Mouse (Mus musculus) kidney, postnatal 25 days (tissue): Measurements from ENCODE around the gene Dnah17.

Experiments
- DNase-seq, 2 experiments: peaks; one replicate each; pipeline ENCODE4 v3.0.0; 2021; ENCODE audit warnings: mixed read lengths in 2 of 2

Dnah17 gene

GRCm38 (mm10) chr11:118015381-118016145, 114.9 kb downstream of the Dnah17 start:
- DNase-seq: no peak

- DNase-seq: no peak
Measured at GRCm38 (mm10) chr11:118014391-118014995, 115.9 kb downstream of the Dnah17 start.

- no peak for DNase-seq
Measured at GRCm38 (mm10) chr11:118013339-118013738, 117.1 kb downstream of the Dnah17 start.

- no peak for DNase-seq
Measured at GRCm38 (mm10) chr11:118012595-118012994, 117.8 kb downstream of the Dnah17 start.

- DNase-seq: peak in 1 of 2 experiments; percentile 35
Measured at GRCm38 (mm10) chr11:118009865-118010571, 120.4 kb downstream of the Dnah17 start.

GRCm38 (mm10) chr11:118008843-118009242, 121.6 kb downstream of the Dnah17 start:
- no peak for DNase-seq

GRCm38 (mm10) chr11:118008144-118008805, 122.2 kb downstream of the Dnah17 start:
- no peak for DNase-seq

- DNase-seq: no peak
Measured at GRCm38 (mm10) chr11:118007460-118008143, 122.8 kb downstream of the Dnah17 start.

GRCm38 (mm10) chr11:118004217-118004616, 126.2 kb downstream of the Dnah17 start:
- peak; percentile 63 to 70 for DNase-seq

- peak; percentile 46 to 66 for DNase-seq
Measured at GRCm38 (mm10) chr11:118003718-118004117, 126.7 kb downstream of the Dnah17 start.

GRCm38 (mm10) chr11:118003176-118003575, 127.3 kb downstream of the Dnah17 start:
- no peak for DNase-seq

- DNase-seq: no peak
Measured at GRCm38 (mm10) chr11:118000565-118001215, 129.7 kb downstream of the Dnah17 start.

GRCm38 (mm10) chr11:118000083-118000482, 130.4 kb downstream of the Dnah17 start:
- no peak for DNase-seq

- DNase-seq: no peak
Measured at GRCm38 (mm10) chr11:117999260-117999934, 131.0 kb downstream of the Dnah17 start.

GRCm38 (mm10) chr11:117998356-117998755, 132.1 kb downstream of the Dnah17 start:
- DNase-seq: no peak

- no peak for DNase-seq
Measured at GRCm38 (mm10) chr11:117997085-117997484, 133.3 kb downstream of the Dnah17 start.

GRCm38 (mm10) chr11:117996066-117996465, 134.4 kb downstream of the Dnah17 start:
- DNase-seq: no peak

GRCm38 (mm10) chr11:117995661-117996060, 134.8 kb downstream of the Dnah17 start:
- no peak for DNase-seq

GRCm38 (mm10) chr11:117995255-117995654, 135.2 kb downstream of the Dnah17 start:
- DNase-seq: no peak

GRCm38 (mm10) chr11:117994250-117995057, 136.0 kb downstream of the Dnah17 start:
- peak; percentile 36 to 70 for DNase-seq
